Mouse (Mus musculus) liver, adult (tissue): ENCODE results near the gene Slc35a3.

Experiments used
- GATA4 ChIP-seq: IDR thresholded peaks from 2 replicates; pipeline ENCODE4 v1.6.1; 2014; ENCODE audit warnings: mild to moderate bottlenecking, low read length; ENCODE audit not compliant: insufficient replicate concordance

Gene Slc35a3

DNA sequence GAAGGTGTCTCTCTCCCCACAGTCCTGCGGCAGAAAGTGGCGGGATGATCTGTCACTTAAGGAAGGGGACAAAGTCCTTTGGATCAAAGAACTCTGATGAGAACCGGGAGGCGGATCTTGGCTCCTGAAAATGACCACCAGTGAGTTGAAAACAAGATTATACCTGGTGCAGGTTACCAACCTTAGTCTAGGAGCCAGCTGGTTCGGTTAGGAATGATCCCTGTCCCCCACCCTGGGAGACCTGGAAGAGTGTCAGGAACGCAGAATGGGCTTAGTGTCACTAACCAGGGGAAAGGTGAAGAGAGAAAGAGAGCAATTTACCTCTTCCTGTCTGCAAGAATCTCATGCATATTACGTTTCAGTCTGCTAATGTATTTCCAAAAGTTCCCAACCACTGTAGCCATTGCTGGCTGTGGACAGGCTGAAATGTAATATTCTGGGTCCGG, at the start of gene Slc35a3:
TSS of gene Slc35a3 (minus strand) at position 396 of the 446 bp plus-strand sequence.
- TF ChIP-seq GATA4 = no peak

DNA sequence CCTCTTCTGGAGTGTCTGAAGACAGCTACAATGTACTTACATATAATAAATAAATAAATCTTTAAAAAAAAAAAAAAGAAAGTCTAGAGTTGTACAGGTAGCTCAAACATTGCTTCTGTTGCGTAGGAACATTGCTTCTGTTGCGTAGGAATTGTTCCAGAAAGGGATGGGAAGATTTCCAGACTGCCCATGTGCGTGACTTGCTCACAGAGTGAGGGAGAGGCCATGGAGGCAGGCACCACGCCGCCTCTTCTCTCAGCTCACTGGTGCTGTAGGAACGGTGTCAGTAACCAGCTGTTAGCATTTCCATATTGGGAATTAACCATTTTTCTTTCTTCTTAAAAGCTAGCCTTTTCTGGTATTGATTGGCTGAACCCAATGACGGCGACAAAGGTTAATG, 40.2 kb upstream of the Slc35a3 start:
- no peak for TF ChIP-seq GATA4

DNA sequence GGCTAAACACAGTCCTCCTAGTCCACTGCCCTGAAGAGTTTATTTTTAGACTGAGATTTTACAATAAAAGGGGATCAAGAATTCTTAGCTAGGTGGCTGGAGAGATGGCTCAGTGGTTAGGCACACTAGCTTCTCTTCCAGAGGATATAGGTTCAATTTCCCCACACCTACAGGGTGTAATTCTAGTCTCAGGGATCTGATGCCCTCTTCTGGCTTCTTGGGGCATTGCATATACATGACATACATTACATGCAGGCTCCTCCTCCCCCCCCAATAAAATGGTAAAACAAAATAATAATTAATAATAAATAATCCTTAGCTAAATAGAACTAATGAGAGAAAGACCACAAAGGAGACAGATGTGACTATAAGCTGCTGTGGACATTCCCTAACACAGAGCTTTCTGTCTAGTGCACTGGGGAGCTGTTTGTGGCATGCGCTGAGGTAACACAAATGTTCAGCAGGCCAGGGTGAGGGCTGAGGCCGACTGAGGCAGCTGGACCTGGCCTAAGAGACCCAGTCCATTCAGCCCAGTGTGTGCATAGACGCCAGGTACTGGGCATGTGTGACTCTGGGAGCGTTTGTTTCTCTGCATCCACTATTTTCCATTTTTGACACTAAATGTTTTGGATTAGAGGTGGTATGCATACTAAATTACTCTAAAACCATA, 38.7 kb upstream of the Slc35a3 start:
- TF ChIP-seq GATA4 = no peak

DNA sequence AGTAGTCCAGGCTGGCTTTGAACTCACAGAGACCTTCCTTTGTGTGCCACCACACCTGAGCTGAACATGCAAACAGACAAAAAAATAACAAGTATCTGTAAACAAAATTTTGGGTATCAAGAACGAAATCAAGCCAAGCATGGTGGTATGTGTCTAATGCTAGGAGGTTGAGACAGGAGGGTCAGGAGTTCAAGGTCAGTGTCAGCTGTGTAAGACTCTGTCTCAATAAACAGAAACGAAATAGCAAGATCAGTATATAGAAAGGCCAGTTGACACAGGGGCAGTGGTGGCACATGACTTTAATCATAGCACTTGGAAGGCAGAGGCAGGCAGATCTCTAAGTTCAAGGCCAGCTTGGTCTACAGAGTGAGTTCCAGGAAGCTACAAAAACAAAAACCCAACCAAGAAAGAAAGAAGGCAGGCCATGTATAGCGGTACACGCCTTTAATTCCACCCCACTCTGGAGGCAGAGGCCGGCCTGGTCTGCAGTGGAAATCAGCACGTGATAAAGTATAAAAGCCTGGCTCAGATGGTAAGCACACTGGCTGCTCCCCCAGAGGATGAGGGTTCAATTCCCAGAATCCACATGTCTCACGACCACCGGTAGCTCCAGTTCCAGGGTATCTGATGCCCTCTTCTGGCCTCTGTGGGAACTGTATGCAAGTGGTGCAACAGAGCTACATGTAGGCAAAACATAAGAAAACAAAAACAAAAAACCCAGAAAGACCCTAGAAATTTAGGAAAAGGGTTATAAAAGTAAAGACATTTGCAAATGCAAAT, 36.0 kb upstream of the Slc35a3 start:
- no peak for TF ChIP-seq GATA4

DNA sequence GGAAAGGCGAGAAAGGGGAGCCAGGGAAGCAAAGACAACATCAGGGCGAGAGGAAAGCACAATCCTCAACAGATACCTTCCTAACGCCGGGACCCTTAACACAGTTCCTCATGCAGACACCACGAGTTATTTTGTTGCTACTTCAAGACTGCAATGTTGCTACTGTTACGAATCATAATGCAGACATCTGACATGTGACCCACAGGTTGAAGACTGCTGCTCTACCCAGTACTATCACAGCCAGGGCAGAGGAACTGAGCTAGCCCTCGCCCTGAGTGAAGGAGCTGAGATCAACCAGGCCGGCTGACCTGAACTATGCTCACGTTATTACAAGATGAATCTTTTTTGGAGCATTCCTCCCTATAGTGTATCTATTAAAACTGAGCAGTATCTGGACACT, 28.3 kb upstream of the Slc35a3 start:
- no peak for TF ChIP-seq GATA4

DNA sequence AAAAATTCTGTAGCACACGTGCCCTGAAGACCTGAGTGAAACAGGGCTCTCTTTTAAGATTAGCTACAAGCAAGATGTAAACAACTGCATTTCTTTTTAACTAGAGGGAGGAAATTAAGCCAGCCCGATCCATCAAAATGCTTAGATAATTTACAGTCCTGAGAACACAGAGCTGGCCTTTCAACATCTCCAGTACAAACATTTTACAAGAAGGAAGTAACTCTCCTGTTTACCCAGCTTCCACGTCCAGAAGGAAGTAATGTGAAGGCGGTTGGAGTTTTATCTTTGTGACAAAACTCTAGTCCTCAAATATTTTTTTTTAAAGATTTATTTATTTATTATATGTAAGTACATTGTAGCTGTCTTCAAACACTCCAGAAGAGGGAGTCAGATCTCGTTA, 27.5 kb upstream of the Slc35a3 start:
- TF ChIP-seq GATA4 = no peak

DNA sequence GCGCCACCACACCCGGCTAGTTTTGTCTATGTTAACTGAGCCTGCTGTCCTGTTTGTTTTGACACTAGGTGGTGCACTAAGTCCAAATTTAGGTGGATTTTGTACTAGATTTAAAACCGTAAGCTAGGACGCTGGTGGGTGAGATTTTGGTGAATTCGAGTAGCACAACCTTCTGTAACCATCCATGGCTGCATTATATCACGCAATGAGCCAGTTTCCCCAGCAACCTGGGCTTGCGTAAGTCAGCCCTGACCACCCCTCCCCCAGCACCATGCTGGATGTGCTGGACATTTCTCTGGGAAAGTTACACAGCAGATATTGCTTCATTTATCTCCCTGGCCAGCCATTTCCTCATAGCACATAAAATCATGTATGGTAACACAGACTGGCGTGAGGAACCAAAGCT, 24.7 kb upstream of the Slc35a3 start:
- TF ChIP-seq GATA4 = no peak

DNA sequence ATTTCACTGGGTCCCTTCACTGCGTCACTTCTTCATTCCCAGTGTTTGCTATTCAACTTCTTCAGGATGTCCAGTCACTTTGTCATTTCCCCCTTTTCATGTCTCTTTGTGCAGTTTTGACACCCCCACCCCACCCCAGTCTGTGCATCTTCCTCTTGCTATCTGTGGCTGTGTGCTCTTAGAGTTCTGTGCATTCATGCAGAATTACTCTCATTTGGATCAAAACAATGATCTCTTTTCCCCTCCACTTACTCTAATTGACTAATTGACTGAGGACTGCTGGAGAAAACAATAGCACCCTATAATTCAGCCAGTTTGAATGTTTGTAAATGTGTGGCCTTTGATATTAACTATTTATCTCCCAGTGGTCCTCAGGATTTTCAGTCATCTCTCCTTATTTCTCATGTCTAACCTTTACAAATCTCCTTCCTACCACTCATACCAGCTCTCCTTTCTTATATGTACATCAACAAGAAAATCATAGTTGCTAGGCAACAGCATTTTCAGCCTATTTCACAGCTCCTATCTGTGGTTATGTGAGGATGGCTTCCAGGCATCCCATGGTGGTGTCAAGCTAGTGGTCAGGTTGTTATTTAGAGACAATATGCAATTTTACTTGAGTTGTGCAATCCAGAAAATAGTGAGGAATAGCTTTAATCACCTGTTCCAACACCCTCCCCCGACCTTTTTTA, 17.0 kb upstream of the Slc35a3 start:
- no peak for TF ChIP-seq GATA4

DNA sequence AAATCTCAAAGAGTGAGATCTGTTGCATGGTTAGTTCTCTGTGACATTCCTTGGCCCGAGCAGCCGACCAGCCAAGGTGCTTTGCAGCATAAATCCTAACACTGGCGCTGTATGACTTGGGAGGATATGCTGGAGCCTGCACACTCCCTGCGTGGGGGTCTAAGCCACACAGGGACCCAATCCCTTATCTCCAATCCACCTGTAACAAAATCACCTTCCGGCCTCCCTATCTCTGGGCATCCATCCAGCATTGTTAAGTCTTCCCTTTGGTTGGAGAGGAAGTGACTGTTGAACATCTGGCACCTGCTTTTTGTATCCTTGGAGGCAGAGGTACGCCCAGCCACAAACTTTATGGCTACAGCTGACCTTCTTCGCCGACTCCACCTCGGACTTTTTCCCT, 14.2 kb upstream of the Slc35a3 start:
- no peak for TF ChIP-seq GATA4

DNA sequence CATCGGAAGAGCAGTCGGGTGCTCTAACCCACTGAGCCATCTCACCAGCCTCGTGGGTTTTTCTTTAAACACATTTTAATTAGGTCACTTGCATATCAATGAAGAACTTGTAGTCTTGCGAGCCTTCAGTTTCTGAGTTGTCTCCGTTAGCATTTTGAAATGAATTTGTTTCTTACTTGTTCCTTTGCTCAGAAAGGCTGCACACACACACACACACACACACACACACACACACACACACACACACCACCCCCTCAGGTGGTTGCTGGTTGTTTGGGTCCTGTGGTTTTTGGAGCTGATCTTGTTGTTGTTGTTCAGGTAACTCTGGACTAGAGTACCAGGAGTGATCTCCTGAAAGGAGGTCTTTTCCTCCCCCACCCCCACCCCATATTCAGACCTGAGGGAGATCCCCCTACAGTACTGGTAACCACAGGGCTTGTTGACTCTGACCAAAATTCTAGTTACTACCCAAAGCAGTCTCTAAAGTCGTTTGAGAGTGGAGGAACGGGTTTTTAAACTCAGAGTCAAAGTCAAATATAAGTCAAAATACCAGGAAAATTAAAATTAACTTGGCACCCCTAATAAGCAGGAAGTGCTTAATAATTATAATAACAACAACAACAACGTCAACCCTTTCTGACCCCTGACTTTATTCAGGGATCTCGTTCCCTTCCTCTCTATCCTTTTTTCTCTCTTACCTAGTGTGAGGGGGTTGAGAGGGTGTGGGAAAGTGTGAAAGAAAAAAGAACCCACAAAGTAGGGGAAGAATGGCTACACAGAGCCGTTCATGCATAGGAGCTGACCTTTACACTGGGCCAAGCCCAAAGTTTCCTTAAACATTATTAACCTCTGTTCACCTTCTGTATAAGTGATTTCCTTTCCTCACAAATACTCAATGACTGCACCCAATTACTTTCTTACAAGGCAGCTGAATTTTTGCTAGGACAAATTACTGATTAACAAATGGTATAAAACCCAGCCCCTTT, 11.2 kb upstream of the Slc35a3 start:
- no peak for TF ChIP-seq GATA4

DNA sequence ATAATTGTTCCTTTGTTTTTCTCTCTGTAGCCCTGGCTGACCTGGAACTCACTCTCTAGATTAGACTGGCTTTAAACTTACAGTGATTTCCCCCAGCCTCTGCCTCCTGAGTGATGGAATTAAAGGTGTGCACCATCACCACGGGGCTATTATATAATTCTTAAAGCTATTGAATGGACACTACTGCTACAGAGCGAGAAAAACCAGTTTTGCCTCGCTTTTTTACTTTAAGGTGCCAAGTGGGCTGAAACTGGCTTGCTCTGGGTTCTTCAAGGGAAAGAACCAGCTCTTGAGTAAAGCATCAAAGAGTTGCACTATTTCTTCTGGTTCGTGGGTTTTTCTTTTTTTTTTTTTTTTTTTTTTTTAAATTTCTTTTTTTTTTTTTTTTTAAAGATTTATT, 10.3 kb upstream of the Slc35a3 start:
- TF ChIP-seq GATA4 = no peak

DNA sequence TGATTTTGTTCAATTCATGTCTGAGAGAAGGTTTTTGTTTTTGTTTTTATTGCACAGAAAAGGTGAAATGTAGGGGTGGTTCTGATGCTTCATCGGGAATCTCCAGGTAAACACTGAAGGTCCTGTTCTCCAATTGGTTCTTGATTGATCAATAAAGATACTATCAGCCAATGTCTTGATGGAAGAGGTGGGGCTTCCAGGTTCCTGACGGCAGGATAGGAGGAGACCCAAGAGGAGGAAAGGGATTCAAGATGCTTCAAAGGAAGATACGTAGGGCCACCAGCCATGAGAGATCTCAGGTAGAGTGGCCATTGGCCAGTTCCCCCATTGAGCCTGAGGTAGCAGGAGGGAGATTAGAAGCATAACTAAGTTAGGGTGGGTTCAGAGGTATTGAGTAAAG, 6.3 kb upstream of the Slc35a3 start:
- no peak for TF ChIP-seq GATA4

DNA sequence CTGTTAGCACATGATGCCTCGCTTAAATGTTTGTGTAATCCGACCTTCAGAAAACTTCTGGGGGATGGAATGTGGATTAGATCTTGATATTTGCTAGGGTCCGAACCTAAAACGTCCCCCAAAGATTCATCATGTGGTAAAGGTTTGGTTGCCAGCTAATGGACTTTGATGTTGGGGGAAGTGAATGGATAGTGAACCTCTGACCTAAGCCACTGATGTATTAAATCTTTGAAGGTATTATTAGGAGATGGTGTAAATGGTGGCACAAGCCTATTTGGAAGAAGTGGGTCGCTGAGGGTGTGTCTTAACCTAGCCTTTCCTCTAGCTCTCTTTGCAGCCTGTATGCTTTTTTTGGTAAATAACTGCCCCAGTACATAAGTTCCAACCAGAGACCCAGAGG, 400 bp upstream of the Slc35a3 start:
- TF ChIP-seq GATA4 = no peak

DNA sequence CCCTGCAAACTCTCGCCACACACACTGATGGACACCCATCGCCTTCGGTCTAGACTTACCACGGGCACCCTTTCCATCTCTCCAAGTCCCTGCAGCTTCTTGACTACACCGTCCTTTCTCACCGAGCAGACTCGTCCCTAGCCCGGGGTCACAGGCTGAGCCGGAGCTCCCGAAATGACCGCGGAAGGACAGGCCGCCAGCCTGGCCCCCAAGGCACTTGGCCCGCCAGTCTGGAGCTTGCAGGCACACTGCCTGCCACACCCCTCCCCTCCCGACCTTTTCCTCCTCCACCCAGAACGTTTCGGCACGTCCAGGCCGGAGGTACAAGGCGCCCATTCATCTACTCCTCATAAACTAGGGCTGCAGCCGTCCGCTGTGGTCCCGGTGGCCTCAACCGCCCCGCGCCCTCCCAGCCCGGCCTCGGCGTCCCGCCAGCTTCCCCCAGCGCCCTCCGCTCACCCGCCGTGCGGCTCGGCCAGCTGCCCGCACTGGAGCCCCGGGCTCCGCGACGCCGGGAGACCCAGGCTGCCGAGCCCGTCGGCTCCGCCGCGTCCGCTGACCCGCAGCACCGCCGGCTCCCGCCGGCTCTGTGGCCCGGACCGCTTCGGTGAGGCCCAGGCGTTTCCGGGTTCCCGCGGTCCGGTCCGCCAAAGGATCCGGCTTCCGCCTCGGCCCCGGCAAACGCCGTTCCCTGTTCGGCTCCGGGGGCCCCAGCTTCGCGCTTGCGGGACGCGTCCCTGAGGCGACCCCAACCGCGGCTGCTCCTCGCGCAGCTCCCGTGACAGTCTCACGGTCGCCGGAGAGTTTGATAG, 801 bp downstream of the Slc35a3 start:
- TF ChIP-seq GATA4 = no peak
